Mouse (Mus musculus): ENCODE data around the gene Vegfa.

GRCm38 (mm10) chr17:46031621-46032211, 453 bp downstream of the Vegfa start:
- no peak for TF ChIP-seq POLR2A (IDR thresholded peaks at IDR 0.05; ENCODE audit: low read depth, low read length)
- TF ChIP-seq CTCF (IDR thresholded peaks at IDR 0.05; ENCODE audit: extremely low read depth, insufficient read length, insufficient replicate concordance, low read depth, low read length), result no peak

Measured in small intestine, adult 2 months (tissue).